Mouse (Mus musculus) frontal cortex, postnatal 14 days (tissue): Measurements from ENCODE around the gene Gm15737.

Experiments
- DNase-seq, 2 experiments: peaks; one replicate each; pipeline ENCODE4 v3.0.0; 2022; ENCODE audit warnings: low spot score in 2 of 2

Gm15737 gene

GRCm38 (mm10) chr6:92875340-92875739 is 6.2 kb downstream of the Gm15737 start:
- no peak for DNase-seq

DNA sequence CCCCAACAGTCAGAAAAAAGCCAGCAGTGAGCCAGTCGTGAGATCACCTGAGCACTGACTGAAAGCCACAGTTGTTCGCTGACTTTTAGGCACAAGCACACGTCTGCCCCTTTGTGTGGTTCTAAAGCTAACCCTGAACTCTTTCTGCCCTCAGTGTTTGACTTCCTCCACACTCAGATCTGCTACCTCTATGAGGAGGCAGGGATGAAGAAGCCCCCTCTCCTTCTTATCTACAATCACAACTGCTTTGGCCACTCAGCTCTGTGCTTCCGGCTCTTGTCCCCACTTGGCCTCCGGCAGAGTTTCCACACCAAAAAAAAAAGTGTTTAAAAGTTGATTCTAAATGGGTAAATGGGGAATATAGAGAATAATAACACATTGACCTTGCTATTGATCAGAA is 7.0 kb downstream of the Gm15737 start:
- no peak for DNase-seq

DNA sequence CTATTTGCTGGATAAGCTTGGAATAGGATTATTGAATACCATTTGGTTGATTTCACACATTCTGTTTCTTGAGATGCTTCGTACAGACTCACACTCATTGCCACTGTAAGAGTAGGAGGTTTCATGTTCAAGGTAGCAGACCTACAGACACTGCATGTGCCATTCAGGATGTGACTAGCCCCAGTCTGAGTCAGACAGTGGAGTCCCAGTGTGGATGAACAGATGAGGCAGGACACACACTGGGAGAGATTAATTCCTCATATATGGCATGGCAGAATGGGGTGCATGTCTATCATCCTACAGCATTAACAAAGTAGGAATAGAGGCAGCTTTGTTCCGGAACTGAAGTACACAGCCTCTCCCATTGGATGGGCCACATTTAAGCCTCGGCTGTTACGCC is 8.1 kb downstream of the Gm15737 start:
- no peak for DNase-seq

- no peak for DNase-seq
These were observed 9.6 kb downstream of the Gm15737 start for GRCm38 (mm10) chr6:92878771-92879170.

DNA sequence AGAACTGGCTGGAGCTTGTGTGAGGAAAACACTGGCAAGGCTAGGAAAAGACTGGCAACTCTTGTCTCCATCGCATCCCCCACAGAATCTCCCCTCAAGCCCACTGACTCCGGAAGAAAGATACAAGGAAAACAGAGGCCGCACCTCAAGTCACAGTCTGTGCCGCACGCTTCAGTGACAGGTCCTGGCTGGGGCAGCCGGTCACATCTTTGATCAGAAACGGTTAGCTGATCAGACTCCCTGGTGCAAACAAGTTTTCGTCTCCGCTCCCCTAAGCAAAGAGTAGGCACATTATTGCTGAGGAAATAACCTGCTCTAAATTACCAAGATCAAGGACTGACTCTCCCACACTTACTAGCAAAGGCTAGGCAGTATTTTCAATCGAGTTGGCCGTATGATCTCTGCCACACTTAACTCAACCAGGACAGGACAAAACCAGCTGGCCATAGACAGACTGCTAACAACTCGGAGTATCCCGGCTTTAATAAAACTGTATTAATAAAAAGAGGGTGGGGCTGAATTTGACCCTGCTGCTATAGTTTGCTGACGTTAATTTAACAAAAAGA is 10.6 kb downstream of the Gm15737 start:
- DNase-seq = no peak

DNA sequence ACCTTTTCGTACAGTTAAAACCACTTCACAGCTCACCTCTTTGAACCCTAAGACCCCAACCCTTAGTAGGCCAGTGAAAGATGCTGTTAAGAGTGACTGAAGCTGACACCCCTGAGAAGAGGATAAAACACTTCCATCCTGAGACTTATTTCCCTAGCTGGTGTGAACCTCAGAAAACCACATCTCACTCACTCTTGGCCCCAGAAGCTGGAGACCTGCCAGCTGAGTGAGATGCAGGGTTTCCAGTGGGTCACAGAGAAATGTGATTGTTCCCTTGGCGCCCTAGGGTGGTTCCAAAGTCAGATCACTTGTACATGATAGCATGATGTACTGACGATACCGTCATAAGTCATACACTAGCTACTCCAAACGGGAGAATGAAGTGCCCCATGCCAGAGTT is 13.3 kb downstream of the Gm15737 start:
- no peak for DNase-seq

DNA sequence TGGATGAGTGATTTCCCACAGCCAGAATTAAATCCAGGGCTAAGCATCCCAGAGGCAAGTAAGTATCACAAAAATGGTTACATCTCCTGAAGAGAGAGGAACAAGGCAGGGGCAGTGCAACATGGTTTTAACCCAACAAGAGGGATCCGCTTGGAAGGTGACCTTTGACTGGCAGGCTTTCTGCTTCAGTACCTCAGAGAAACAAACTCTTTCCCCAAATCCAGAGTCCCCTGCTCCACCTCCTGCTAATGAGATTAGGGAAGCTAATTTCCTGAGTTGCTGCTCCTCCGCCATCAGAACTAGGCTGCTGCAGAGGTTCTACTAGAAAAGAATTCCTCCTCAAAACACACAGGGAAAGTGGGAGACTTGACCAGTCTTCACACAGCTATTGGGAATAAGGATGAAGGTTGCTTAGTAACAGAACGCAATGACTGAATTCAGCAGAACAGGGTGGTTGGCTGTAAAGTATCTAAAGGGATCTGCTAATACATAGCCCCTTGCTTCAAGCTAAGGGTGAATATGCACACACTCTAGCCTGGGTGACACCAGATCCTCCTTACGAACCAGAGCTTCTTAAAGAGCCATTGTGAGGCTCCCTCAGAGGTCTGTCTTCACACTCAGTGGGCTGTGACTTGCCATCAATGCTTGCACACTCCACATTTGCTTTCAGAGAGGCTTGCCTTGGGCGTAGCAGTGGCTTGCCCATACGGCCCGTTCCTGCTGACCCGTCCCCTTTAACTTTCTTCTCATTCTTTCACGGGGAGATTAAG is 14.2 kb downstream of the Gm15737 start:
- no peak for DNase-seq

GRCm38 (mm10) chr6:92891535-92891934 is 22.4 kb downstream of the Gm15737 start:
- no peak for DNase-seq

- no peak for DNase-seq
These were observed 34.9 kb downstream of the Gm15737 start for GRCm38 (mm10) chr6:92904037-92904436.

- DNase-seq = no peak
These were observed 35.3 kb downstream of the Gm15737 start for GRCm38 (mm10) chr6:92904491-92904890.

GRCm38 (mm10) chr6:92905922-92906321 is 36.8 kb downstream of the Gm15737 start:
- no peak for DNase-seq

- DNase-seq = no peak
These were observed 40.2 kb downstream of the Gm15737 start for GRCm38 (mm10) chr6:92909361-92909760.

DNA sequence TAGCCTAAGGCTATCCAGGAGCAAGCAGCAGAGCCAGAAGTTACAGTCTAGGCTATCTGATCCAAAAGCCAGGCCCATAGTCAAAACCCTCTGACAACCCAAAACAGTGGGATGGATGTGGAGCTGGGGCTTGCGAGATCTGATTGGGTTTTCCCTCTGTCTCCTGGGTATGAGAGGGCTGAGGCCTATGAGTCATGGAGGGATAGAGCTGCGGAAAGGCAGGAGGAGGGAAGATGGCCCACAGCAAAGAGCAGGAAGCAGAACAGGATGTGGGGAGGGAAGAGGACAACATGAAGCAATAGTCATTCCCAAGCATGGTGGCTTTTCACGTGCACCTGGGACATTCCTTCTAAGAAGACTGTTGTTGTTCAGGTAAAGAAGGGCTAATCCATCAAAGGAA is 41.5 kb downstream of the Gm15737 start:
- DNase-seq = no peak

- no peak for DNase-seq
These were observed 52.0 kb downstream of the Gm15737 start for GRCm38 (mm10) chr6:92920938-92921689.

DNA sequence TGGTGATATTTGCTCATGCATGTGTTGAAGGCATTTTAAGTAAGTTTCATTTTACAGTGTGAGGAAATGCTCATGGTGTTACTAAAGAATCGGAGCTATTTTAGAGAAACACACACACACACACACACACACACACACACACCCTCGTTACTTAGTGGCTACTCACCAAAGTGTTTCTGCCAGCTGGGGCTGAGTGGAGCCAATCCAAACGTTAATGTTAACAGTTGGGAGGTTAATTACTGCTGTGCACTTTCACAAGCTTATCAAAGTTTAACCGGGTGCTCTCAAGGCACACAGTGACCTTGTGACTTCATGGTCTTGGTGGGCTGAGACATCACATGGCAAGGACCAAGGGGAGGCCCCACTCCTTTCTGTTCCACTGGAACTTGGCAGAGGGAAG is 52.7 kb downstream of the Gm15737 start:
- DNase-seq = no peak

DNA sequence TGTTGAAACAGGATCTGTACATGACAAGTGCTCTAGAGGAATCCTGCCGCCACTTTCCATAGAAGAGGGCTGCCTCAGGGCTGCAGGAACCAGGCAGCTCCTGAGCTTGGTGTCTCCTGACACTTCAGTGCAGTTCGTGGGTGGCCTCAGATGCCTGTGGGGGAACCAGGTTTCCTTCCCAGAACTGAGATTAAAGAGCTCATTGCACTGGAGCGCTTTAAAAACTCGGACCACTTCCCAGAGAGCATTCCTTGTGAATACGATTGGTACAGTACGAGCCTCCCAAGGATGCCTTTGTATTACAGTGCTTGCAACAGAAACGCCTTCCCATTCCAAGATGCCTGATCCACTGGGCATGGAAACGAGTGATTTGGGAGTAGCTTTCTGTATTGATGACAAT is 55.4 kb downstream of the Gm15737 start:
- DNase-seq = no peak

DNA sequence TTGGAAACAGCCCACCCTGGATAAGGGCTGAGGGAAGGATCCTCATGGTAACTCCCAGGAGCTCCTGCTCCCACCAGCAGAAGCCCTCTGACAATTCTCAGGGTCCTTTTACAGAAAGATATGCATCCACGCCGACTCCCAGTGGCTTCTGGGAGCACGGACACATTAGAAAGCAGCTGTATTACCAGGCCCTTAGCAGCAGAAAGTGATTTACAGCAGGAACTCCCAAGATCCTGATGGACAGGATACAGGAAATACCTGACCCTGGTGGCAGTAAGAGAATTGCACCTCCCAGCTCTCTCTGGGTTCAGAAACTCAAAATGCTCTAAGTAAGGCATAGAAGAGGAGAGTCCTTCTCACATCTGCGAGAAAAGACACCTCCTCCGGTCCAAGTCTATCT is 59.1 kb downstream of the Gm15737 start:
- DNase-seq = no peak
